Mouse (Mus musculus) lung, postnatal 14 days (tissue): Measurements from ENCODE around the gene Nfkb2.

ENCODE experiments used
- DNase-seq: peaks from one replicate; pipeline ENCODE4 v3.0.0; 2021

The Nfkb2 gene

DNA sequence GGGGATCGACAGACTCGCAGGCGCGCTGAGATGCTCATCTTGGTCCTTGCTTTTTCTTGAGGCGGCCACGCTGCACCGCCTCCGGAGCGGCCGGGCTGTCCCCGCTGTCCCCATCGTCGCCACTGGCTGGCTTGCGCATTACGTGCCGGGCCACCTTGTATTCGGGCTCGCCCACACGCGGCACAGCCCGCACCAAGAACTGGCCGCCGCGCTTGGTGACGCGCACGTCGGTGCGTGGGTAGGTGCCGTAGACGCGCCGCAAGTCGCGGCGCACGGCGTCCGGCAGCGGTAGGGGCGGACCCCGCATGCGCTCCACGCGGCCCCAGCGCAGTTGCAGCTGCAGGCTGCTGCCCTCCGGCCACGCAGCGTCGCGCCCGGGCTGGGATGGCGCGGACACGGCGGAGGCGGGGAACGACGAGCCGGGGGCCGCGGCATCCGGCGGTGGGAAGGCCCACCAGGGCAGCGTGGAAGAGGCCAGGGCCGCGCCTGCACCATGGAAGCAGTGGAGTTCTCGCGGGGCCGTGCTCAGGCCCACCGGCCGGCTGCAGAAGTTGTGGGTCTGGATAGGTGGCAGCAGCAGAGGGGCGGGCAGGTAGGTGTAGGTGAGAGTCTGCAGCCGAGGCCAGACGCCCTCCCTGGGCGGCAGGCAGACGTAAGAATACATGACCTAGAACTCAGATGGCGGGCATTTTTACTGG is 44.8 kb downstream of the Nfkb2 start:
- peak; percentile 73 for DNase-seq

GRCm38 (mm10) chr19:46349550-46349949 is 45.4 kb downstream of the Nfkb2 start:
- DNase-seq, result no peak

- DNase-seq, result peak; percentile 62
Observed at GRCm38 (mm10) chr19:46350168-46350932, 46.2 kb downstream of the Nfkb2 start, which contains the start of gene 2310034G01Rik. Gene 2310034G01Rik, minus strand, starts transcription at chr19:46350302.

DNA sequence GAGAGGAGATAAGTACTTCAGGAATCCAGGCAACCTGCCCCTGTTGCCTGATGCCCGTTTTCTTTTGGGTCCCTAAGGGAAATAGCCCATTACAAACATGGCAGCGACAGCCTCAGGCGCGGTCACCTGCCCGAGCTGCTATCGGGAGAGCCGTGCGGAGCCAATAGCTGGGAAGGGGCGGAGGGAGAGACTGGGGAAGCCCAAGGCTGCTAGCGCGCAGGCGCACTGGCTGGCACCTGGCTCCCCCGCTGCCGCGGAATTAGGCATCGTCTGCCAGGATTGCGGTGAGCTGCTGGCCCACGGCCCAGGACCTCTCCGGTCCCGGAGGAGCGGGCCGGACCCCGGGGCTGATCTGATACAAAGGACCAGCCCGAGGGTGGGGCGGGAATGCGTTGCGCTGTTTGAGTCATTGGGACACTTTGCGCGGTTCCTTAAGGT is 52.6 kb downstream of the Nfkb2 start:
- DNase-seq, result peak; percentile 90

GRCm38 (mm10) chr19:46357344-46358280 is 53.5 kb downstream of the Nfkb2 start:
- DNase-seq, result peak; percentile 58

DNA sequence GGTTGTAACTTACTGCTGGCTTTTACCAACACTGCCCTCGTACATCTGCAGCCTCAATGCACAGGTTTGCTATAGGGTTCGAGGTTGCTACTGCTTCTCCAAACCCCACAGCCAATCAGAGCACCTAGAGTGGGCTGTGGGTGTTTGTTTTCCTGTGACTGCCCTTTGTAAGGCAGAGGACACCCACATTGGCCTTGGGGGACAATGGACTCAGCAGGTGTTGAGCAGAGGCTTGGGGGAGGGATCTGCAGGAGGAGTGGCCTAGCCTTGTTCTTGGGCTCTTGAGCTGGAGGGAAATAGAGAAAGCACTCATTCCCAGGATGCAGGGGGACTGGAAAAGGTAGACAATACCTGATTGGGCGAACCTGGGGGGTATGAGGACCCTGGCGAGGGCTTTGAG is 54.3 kb downstream of the Nfkb2 start:
- DNase-seq, result no peak
